Mouse (Mus musculus) stomach, postnatal 0 days (tissue): ENCODE measurements around the gene Spatc1l.

Source experiments
- CTCF ChIP-seq: IDR thresholded peaks from 2 replicates; pipeline ENCODE4 v1.5.1; 2016; ENCODE audit warnings: antibody characterized with exemption, low read depth, mild to moderate bottlenecking, moderate library complexity
- EP300 ChIP-seq: optimal IDR thresholded peaks from 2 replicates; pipeline ENCODE3; 2016; ENCODE audit warnings: antibody characterized with exemption

GRCm38 (mm10) chr10:76576920-76577319 lies 14.8 kb downstream of the Spatc1l start:
- no peak for TF ChIP-seq CTCF
- TF ChIP-seq EP300, result no peak
